Mouse (Mus musculus): ENCODE data around the gene Fezf2. TPM values are rescaled to one million over a fixed set of nuclear protein-coding genes. Genes with fewer than 3 reads are reported as not detected.

Fezf2 gene
- polyA plus RNA-seq, 2 experiments: not detected

DNA sequence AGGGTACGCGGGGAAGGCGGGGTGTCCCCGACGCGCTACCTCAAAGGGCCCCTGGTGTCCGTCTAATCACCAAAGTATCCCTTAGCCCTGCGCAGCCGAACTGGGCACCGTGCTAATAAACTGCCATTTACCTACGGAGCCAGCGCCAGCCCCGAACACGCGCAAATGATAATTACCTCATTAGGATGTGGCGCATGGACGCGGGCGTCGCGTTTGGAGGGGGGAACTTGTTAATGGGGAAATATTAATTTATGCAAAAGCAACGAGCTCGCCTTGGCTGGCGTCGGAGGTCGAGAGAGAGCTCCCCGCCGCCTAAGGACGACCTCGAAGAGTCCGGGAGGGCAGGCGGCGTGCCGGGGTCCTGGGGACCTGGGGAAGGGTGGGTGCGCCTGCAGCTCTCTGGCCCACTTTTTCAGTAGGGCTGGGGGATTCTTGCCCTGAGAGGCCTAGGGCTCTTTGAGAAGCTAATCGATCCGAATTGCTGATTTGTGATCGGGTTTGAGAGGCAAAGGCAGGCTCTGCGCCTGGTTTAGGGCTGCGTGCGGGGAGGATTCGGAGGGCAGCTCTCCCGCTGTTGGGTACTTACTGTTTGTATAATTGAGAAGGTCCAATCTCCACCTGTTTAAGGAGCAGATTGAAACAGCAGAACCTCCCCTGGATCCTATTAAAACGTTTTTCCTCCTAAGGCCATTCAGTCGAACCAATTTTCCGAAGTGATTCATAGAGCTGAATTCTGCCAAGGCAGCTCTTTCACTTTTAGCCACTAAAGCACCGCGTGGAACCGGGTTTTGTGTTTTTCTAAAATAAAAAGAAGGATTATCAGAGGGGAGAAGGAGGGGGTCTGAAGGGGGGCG is 1.8 kb downstream of the Fezf2 start:
- Histone ChIP-seq H3K4me1 (replicated peaks; ENCODE audit: control insufficient read depth in 2 of 2, insufficient read depth in 2 of 2, low read length in 1 of 2) (no peaks in the 10 kb centered on the region), H3K9ac (replicated peaks) (no peak overlapping the region), H3K4me3 (ENCODE audit: insufficient read depth in 1 of 2, low read depth in 2 of 2, low read length in 2 of 2) (no peak overlapping the region), H3K4me2 (ENCODE audit: low read depth) (no peak overlapping the region), H3K27me3 (ENCODE audit: control insufficient read depth, insufficient read depth, low read length) (peaks cover 96% of the 10 kb centered on the region), H3K36me3 (replicated peaks; ENCODE audit: control insufficient read depth, insufficient read depth, low read depth) (no peaks in the 10 kb centered on the region), H3K27ac (no peak overlapping the region), H3K9me3 (ENCODE audit: control insufficient read depth, low read length) (no peaks in the 10 kb centered on the region)
- no peak for TF ChIP-seq EP300 (IDR thresholded peaks at IDR 0.05; ENCODE audit: low read depth)
- TF ChIP-seq CTCF (IDR thresholded peaks at IDR 0.05; ENCODE audit: low read depth): no peak
- 1% methylated on average over 50 of the region's 50 CpGs for WGBS (ENCODE audit: insufficient replicate concordance)
- ATAC-seq (ENCODE audit: insufficient read depth) (no peak), DNase-seq (ENCODE audit: low read depth in 3 of 3, low spot score in 3 of 3) (no peak)

DNA sequence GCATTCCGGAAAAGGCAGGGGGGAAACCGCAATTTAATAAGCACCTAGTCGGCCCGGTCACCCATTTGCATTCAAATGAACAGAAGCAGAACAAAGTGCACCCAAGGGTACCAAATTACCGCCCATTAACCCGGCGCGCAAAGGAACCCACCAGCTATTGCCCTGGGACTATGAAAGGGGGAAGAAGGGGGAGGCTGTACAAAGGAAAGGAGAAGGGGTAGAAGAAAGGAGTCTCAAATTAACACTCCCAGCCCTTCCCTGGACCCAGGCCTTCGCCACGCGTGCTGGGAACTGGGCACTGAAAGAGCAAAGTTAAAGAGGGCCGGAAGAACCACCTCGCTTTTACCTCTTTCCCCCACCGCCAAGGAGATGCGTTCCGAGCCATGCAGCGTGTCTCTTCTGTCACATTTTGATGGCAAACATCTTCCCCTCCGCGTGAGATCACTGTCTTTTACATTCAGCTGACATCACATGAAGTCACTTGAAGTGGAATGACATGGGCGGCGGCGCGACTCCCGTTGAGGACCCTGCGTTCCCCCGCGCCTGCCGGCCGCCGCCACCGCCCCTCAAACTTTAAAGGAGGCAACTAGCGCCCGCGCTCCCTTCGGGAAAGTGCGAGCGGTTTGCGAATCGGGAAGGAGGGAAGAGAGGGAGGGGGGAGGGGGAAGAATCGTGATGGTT is 2.6 kb downstream of the Fezf2 start:
- Histone ChIP-seq H3K4me1 (replicated peaks; ENCODE audit: control insufficient read depth in 2 of 2, insufficient read depth in 2 of 2, low read length in 1 of 2) (no peaks in the 10 kb centered on the region), H3K4me2 (ENCODE audit: low read depth) (no peak overlapping the region), H3K27me3 (ENCODE audit: control insufficient read depth, insufficient read depth, low read length) (peaks cover 95% of the 10 kb centered on the region), H3K4me3 (ENCODE audit: insufficient read depth in 1 of 2, low read depth in 2 of 2, low read length in 2 of 2) (no peak overlapping the region), H3K36me3 (replicated peaks; ENCODE audit: control insufficient read depth, insufficient read depth, low read depth) (no peaks in the 10 kb centered on the region), H3K9me3 (ENCODE audit: control insufficient read depth, low read length) (no peaks in the 10 kb centered on the region), H3K9ac (replicated peaks) (no peak overlapping the region), H3K27ac (no peak overlapping the region)
- TF ChIP-seq EP300 (IDR thresholded peaks at IDR 0.05; ENCODE audit: low read depth): no peak
- DNase-seq (ENCODE audit: low read depth in 3 of 3, low spot score in 3 of 3): no peak
- 1% methylated on average over 40 of the region's 40 CpGs for WGBS (ENCODE audit: insufficient replicate concordance)
- no peak for ATAC-seq (ENCODE audit: insufficient read depth)

DNA sequence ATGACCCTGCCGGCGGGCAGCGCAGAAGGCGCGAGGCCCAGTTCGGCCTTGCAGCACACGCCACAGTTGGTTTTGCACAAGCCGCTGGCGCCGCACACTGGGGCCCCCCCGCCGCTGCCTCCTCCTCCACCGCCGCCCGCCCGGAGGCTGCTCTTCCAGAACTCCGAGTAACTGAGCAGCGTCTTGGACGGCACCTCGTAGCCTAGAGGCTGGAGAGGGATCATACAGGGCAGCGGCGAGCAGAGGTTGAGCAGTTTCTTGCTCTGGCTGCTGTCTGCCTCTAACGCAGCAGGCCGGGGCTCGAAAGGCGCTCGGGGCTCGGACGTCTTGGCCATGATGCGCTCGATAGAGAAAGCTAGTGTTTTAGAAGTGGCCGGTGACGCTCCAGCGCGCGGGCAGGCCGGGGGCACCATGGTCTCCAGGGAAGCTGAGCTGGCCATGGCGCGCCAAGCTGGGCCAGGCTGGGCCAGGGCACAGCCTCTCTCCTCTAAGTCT is 3.2 kb downstream of the Fezf2 start:
- Histone ChIP-seq H3K36me3 (replicated peaks; ENCODE audit: control insufficient read depth, insufficient read depth, low read depth) (no peaks in the 10 kb centered on the region), H3K4me2 (ENCODE audit: low read depth) (no peak overlapping the region), H3K27ac (no peak overlapping the region), H3K9ac (replicated peaks) (no peak overlapping the region), H3K9me3 (ENCODE audit: control insufficient read depth, low read length) (no peaks in the 10 kb centered on the region), H3K4me1 (replicated peaks; ENCODE audit: control insufficient read depth in 2 of 2, insufficient read depth in 2 of 2, low read length in 1 of 2) (no peaks in the 10 kb centered on the region), H3K27me3 (ENCODE audit: control insufficient read depth, insufficient read depth, low read length) (peaks cover 97% of the 10 kb centered on the region), H3K4me3 (ENCODE audit: insufficient read depth in 1 of 2, low read depth in 2 of 2, low read length in 2 of 2) (no peak overlapping the region)
- WGBS (ENCODE audit: insufficient replicate concordance): 2% methylated on average over 39 of the region's 39 CpGs
- TF ChIP-seq CTCF (IDR thresholded peaks at IDR 0.05; ENCODE audit: low read depth) (no peak), EP300 (IDR thresholded peaks at IDR 0.05; ENCODE audit: low read depth) (no peak)
- ATAC-seq (ENCODE audit: insufficient read depth) (no peak), DNase-seq (ENCODE audit: low read depth in 3 of 3, low spot score in 3 of 3) (no peak)

DNA sequence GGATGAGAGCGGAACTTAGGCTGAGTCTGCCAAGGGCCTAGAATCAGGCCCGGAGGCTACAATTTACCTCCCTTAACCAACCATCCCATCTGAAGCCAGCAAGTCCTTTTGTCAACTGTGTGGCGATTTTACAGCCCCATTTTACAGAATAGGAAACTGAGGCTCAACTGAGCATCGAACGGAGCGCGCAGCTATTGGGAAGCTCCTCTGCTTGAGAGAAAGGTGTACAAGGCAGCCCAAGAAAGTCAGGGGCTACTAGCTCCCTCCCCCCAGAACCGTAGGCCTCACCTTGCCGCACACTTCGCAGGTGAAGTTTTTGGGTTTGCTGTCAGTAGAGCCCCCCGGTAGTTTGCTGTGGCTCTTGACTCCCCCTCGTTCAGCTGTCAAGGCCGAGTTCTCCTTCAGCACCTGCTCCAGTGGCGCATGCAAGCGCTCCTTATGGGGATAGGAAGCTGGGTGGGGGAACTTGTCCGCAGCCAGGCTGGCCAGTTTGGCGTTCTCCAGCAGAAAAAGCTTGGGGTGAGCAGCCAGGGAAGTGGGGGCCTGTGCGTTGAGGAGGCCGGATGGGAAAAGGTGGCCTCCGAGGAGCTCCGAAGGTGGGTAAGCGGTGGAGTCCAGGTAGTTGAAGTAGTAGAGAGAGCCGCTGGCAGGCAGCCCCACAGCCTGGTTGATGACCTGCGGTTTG is 3.8 kb downstream of the Fezf2 start:
- WGBS (ENCODE audit: insufficient replicate concordance): 3% methylated on average over 24 of the region's 24 CpGs
- Histone ChIP-seq H3K27me3 (ENCODE audit: control insufficient read depth, insufficient read depth, low read length) (peaks cover 96% of the 10 kb centered on the region), H3K9ac (replicated peaks) (no peak overlapping the region), H3K27ac (no peak overlapping the region), H3K4me2 (ENCODE audit: low read depth) (no peak overlapping the region), H3K9me3 (ENCODE audit: control insufficient read depth, low read length) (no peaks in the 10 kb centered on the region), H3K4me1 (replicated peaks; ENCODE audit: control insufficient read depth in 2 of 2, insufficient read depth in 2 of 2, low read length in 1 of 2) (no peaks in the 10 kb centered on the region), H3K4me3 (ENCODE audit: insufficient read depth in 1 of 2, low read depth in 2 of 2, low read length in 2 of 2) (no peak overlapping the region), H3K36me3 (replicated peaks; ENCODE audit: control insufficient read depth, insufficient read depth, low read depth) (no peaks in the 10 kb centered on the region)
- no peak for ATAC-seq (ENCODE audit: insufficient read depth)
- no peak for DNase-seq (ENCODE audit: low read depth in 3 of 3, low spot score in 3 of 3)
- TF ChIP-seq EP300 (IDR thresholded peaks at IDR 0.05; ENCODE audit: low read depth) (no peak), CTCF (IDR thresholded peaks at IDR 0.05; ENCODE audit: low read depth) (no peak)
